In genomic region chr17:35039121-35039873, GRCm38 (mm10) we compare ENCODE assay signal across 20 mouse cellular contexts. TPM values are rescaled to one million over a fixed set of nuclear protein-coding genes. Genes with fewer than 3 reads are reported as not detected.
DNase-seq lines count a peak whose midpoint lies in the region; ATAC-seq and TF ChIP-seq lines count a peak whose summit lies in the region.
"Had no signal": no experiment of that assay in that cellular context is flagged by ENCODE, and none has a peak within 500 bp of the region (broad histone marks: within the 10 kb centered on the region; RNA-seq: fewer than 3 reads in every experiment).

No protein-coding gene starts in this region.

- in situ Hi-C loops in Patski (cut with MboI; ENCODE audit: low pct_unique_long_range_greater_than_20kb) = no loop called here

- TF ChIP-seq CTCF in Patski (IDR thresholded peaks at IDR 0.05) = no peak

- DNase-seq in layer of hippocampus, adult 11-12 months (ENCODE audit: low spot score) = peak; percentile 54
- DNase-seq in layer of hippocampus, postnatal 25 days (ENCODE audit: extremely low spot score in 1 of 2, low spot score in 1 of 2) = no peak
- peak; percentile 54 to 56 for DNase-seq in right cerebral cortex, adult 2 months (ENCODE audit: low spot score in 2 of 2)
- DNase-seq in right cerebral cortex, postnatal 14 days = no peak
- no peak for DNase-seq in Patski (ENCODE audit: low read depth, low spot score)
- no peak for DNase-seq in gastrocnemius, adult 18-20 months (ENCODE audit: low spot score)
- no peak for DNase-seq in cerebellum, adult 11 months
- DNase-seq: adrenal gland, postnatal 36 days; cerebellum, adult 2 months; kidney, postnatal 4 days; lung, postnatal 14 days; midbrain, embryonic 14.5 days had no signal

- POLR2A ChIA-PET in Patski (lab: Charles Lee) = interaction anchor here (0.7 kb wide), 1 partner anchor 99 kb away, joined by 4 read pairs; no protein-coding TSS in a partner anchor

- CTCF ChIA-PET in Patski (lab: Charles Lee) = interaction anchor here (1.4 to 2.1 kb wide), 2 partner anchors 10 to 19 kb away, joined by 4 to 8 read pairs; no protein-coding TSS in a partner anchor

- ATAC-seq in Patski = peak; percentile 12
- ATAC-seq: CD4-positive, CD25-positive, alpha-beta regulatory T cell, adult 4 months had no signal

- no peaks in the 10 kb centered on the region for H3K27me3 ChIP-seq in Patski
- H3K27me3 ChIP-seq: forebrain, embryonic 12.5 days; heart, embryonic 13.5 days; kidney, embryonic 15.5 days; limb, embryonic 15.5 days; megakaryocyte, embryonic 14.5 days had no signal

RNA-seq across cellular contexts. Expression of gene Msh5, which starts 7.2 kb away (rescaled TPM):
- under 1 TPM; 0.62 to 0.82 TPM for total RNA-seq in layer of hippocampus, postnatal 25 days (2021)
- 2.9 TPM for polyA plus RNA-seq in Patski (2021)
- under 1 TPM in 1 of 2 experiments, not detected in 1; 0.28 TPM for total RNA-seq in gastrocnemius, adult 18-20 months (2021)
- total RNA-seq: gastrocnemius, adult 8-10 months had no signal

RNA-seq across cellular contexts. Expression of gene Clic1, which starts 10.5 kb away (rescaled TPM):
- total RNA-seq in layer of hippocampus, postnatal 25 days (2021) = 10 to 100 TPM in 1 of 2 experiments, 1 to 10 TPM in 1; 9.7 to 10.1 TPM
- polyA plus RNA-seq in Patski (2021) = 671 TPM
- 10 to 100 TPM in 1 of 2 experiments, 1 to 10 TPM in 1; 7.5 to 11.6 TPM for total RNA-seq in gastrocnemius, adult 18-20 months (2021)

RNA-seq across cellular contexts. Expression of gene Sapcd1, which starts 11.5 kb away (rescaled TPM):
- total RNA-seq in layer of hippocampus, postnatal 25 days (2021) = 1 to 10 TPM in 1 of 2 experiments, under 1 TPM in 1; 0.64 to 1.1 TPM
- polyA plus RNA-seq in Patski (2021) = 0.64 TPM
- not detected for total RNA-seq in gastrocnemius, adult 18-20 months (2021)
- total RNA-seq: gastrocnemius, adult 8-10 months; heart, postnatal 25 days had no signal

RNA-seq across cellular contexts. Expression of gene Ddah2, which starts 19.5 kb away (rescaled TPM):
- total RNA-seq in layer of hippocampus, postnatal 25 days (2021) = 10 to 100 TPM; 19.5 to 20.7 TPM
- polyA plus RNA-seq in Patski (2021) = 198 TPM
- total RNA-seq in gastrocnemius, adult 18-20 months (2021) = 1 to 10 TPM; 4.5 to 8.7 TPM

RNA-seq across cellular contexts. Expression of gene Vwa7, which starts 22.9 kb away (rescaled TPM):
- under 1 TPM; 0.07 to 0.23 TPM for total RNA-seq in layer of hippocampus, postnatal 25 days (2021)
- polyA plus RNA-seq in Patski (2021) = 1.2 TPM
- total RNA-seq in gastrocnemius, adult 18-20 months (2021) = 10 to 100 TPM; 13.2 to 16.8 TPM

Comparison
In these comparisons a context has a peak if more than half of its experiments do, and no peak if none do; other contexts are left out.
1. DNase-seq: peak in layer of hippocampus, adult 11-12 months (single experiment) and right cerebral cortex, adult 2 months (2 of 2); none in layer of hippocampus, postnatal 25 days (0 of 2), right cerebral cortex, postnatal 14 days (single experiment), Patski (single experiment), gastrocnemius, adult 18-20 months (single experiment) and cerebellum, adult 11 months (single experiment).